Mouse (Mus musculus): ENCODE measurements around the gene Inpp4b.

Gene Inpp4b

DNA sequence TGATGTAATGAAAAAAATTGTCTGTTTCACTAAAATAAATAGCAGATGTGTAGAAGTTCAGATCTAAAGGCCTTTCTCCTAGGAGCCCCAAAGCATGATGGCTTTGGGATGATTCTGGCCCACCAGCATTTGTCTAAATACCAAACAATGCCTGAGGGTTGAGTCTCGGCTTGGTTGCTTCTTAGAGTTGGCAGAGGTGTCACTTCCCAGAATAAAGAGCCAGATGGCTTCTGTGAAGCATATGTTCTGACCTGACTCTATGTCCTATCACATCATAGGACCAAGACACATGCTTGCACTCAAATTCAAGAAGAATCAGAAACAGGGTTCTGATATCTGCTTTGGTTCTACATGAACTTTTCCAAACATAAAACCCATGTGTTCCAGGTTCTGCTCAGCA is 365.1 kb downstream of the Inpp4b start:
- DNase-seq (ENCODE audit: low spot score in 2 of 2) = no peak

DNA sequence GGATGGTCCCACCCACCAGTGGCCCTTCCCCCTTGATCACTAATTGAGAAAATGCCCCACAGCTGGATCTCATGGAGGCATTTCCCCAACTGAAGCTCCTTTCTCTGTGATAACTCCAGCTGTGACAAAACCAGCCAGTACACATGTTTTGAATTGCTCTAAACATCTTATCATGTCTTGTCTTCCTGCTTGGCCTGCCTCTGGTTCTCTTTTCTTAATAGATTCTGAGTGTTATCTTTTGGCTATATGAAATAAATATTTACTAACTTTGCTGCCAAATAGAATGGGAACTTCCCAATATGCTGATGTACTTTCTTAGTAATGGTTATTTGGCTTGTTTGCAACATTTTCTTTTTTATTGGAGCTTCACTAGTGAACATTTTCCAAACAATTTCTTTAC is 389.0 kb downstream of the Inpp4b start:
- no peak for DNase-seq (ENCODE audit: low spot score in 2 of 2)

DNA sequence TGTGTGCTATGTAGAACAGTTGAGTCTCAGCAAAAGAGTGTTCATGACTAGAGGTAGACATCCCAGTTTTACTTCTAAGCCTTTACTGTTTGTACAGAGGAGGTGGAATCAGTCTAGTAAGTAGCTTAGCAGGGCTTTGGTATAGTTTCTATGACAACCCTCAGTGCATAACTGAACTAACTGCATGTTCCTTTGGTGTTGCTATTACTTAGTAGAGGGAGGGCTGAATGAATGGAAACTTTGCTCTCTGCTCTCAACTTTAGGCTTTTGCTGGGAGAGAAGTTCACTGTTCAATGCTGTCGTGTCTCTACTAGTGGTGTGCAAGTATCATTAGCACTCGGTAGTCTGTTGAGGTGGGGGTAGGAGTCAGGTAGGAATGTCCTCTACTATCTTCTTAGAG is 393.3 kb downstream of the Inpp4b start:
- no peak for DNase-seq (ENCODE audit: low spot score in 2 of 2)

DNA sequence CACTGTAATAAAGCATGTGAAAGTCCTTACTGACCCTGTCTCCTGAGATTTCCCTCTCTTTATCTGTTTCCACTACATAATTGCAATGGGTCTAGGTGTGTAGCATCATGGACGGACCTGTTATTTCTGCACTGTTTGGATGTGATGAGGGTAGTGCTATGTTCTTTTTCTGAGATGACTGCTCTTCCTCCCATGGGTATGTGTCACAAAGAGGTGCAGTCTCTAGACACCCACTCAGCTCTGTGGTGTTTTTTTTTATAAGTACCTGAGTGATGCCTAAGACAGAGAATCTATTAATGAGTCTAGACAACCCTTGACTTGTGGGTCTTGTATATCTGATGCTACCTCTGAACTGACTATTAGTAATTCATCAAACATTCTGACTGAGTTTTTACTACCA is 393.7 kb downstream of the Inpp4b start:
- DNase-seq (ENCODE audit: low spot score in 2 of 2) = no peak

DNA sequence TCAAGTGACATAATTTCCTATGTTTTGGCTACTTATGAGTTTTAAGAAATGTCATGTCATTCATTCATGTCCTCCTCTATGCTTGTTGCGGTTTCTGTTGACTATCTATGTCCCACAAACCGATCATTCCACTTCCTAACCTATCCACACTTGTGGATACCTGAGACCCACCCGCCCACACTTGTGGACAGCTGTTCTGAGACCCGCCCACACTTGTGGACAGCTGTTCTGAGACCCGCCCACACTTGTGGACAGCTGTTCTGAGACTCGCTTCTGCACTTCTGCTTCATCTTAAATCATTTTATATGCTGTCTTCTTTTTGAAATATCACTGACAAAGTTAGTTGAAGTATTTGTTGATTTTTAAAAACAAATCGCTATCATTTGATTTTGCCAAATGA is 400.2 kb downstream of the Inpp4b start:
- no peak for DNase-seq (ENCODE audit: low spot score in 2 of 2)

DNA sequence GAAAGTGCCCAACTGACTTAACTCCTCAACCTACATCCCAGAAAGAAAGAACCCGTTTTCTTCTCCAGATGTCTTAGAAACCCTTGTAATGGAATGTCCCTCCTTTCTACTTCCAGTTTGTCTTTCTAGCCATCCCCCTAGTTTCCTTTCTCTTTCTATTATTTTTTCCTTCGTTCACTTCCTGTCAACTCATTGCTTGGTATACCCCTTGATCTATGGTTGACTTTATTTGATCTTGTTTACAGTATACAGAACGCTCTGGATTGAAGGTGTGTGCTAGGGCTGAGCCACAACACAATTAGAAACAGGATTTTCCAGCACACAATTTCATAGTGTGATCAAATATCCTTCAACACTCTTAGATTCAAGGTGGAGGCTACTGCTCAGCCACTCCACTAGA is 400.7 kb downstream of the Inpp4b start:
- DNase-seq (ENCODE audit: low spot score in 2 of 2) = no peak

DNA sequence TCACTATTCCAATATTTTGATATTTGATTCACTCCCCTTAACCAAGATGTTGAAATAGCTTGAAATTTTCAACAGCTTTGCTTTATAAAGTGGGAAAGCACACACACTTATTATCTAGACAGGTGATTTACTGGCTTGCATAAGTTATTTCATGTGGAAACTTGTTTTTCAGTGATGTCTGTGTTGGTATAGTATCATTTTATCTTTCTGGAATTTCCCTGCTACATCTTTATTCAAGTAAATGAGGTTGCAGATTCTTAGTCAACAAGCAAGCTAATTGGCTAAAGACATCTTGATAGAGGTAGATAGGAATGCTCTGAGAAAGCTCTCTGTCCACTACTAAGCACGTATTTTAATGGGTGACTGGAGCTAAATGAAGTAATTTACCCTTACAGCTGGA is 403.1 kb downstream of the Inpp4b start:
- DNase-seq (ENCODE audit: low spot score in 2 of 2) = no peak

DNA sequence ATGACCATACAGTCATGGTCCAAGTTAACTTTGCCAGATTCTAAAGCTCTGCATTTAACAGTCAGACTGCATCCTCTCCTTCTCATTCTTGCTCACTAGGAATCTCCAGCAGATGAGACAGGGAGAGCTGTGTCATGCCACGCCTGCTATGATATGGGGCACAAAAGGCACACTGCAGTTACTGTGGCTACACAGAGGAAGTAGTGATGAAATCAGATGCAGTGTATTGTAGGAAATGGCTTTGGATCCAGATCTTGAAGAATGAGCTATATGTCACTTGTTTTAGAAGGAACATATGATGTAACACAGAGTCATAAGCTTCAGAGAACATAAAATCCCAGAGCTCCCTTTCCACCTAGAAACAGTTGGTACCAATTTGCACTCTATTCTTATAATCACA is 408.8 kb downstream of the Inpp4b start:
- DNase-seq (ENCODE audit: low spot score in 2 of 2) = no peak

DNA sequence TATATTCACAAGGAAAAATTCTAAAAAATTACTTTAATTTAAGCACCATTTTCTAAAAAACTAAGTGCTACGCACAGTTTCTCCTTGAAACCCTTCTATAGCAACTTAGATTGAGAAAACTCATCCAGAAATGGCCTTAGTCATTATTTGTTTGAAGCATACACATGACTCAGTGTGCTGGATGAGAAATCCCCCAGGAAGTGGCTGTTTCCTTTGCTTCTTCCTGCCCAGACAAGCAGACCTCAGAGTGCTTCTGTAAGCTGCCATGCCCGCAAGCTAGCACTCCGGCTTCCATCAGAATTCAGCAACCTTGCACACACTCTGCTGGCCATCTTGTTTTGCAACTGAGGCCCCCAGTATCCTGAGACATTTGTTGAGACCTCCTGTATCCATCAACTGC is 414.3 kb downstream of the Inpp4b start:
- DNase-seq (ENCODE audit: low spot score in 2 of 2) = no peak

DNA sequence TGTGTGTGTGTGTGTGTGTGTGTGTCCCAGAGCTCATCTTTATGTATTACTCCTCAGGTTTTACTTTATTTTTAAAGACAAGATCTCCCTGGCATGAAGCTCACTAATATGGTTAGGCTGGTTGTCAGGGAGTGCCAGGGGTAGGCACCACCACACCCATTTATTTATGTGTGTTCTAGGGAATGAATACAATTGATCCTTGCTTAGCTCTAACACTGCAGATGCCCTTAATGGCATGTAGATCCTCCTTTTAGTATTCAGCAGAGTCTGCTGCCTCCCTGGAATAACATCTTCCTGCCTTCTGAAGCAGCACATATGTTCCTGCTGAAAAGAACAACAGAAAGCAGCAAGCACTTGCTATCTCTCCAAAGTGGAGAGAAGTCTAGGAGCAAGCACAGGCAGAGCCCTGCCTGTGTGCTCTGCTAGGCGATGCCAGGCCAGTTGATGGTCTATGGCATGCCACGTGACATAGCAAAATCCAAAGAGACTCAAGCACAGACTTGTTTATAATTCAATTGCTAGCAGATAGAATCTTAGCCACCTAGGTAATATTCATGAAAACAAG is 415.3 kb downstream of the Inpp4b start:
- no peak for DNase-seq (ENCODE audit: low spot score in 2 of 2)

DNA sequence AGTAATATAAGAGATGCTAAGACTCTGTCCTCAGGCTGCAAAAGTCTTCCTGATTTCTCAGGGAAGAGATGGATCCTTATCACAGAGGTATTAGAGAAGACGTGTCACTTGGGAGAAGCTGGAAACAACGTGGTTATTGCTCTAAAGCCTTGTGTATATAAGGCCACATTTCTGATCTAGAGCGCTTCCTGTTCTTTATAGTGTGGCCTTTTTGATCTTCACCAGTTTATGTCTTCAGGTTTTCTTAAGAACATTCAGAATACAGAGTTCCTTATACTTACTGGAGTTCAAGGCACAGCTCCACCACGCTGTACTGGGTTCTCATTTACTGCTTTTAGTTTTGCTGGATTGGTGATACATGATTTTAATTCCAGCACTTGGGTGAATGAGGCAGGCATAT is 419.1 kb downstream of the Inpp4b start:
- DNase-seq (ENCODE audit: low spot score in 2 of 2) = no peak

DNA sequence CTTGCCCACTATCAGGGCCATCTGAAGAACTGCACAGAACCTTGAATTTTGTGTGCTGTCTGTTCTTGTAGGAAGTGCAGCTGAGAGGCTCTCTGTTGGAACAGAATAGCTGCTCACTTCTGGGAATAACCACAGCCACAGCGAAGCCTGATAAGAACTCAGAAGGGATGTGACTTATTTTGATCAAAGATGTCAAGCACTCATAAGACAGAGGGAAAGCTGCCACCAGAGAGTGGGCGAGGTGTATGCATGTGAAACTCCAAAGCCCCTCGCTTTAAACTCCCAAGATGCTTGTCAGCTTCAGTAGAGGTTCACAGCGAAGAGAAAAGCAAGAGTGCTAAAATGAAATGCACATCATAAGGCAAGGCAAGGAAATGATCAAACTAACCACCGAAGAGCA is 423.7 kb downstream of the Inpp4b start:
- DNase-seq (ENCODE audit: low spot score in 2 of 2) = no peak

DNA sequence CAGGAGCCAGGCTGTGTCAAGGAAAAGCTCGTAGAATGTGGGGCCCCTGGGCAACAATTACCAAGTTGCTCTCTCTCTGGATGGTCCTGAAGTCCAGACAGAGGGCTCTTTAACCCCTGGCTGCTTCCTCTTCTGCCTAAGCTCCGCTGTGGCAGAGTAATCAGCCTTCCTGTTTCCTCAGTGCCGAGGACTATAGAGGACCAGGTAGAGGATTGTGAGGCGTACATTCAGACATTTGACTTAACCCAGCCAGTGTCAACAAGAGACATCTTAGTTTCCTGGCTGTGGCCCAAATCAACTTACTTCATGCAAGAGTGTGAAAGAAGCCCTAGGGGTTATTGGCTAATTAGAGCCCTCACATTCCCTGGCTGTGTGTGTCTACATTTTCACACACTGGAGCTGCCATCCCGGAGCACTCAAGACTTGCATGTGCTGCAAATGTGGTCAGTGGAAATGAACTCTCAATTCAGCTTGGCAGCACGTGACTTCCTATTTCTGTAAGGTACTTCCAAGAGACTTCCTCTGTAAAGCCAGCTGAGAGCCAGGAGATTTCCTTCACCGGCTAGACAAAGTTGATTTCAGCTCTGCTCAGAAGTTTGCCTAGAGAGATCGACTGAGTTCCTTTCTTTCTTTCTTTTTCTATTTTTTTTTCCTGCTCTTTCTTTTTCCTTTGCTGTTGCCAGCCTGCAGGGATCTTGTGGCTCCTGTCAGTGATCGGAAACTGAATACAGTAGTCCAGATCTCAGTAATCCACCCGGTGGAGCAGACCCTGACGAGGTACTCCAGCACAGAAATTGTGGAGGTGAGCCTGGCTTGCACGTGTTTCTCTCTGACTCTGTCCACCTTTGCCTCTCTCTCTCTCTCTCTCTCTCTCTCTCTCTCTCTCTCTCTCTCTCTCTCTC is 425.3 kb downstream of the Inpp4b start:
- DNase-seq (ENCODE audit: low spot score in 2 of 2) = no peak

DNA sequence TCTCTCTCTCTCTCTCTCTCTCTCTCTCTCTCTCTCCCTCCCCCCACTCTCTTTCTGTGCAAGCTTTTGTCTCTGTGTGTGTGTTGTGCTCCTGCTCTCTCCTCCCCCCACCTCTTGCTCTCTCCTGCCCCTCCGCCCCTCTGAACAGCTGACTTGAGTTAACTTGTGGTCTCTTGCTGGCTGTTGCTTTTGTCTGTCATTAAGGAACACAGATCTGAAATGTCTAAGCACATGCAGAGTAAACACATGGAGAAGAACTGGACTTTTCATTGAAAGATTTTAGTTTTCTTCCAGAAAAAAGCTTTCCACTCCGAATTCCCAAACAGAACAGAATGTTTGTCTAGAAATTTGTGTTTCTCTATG is 425.9 kb downstream of the Inpp4b start:
- DNase-seq (ENCODE audit: low spot score in 2 of 2) = no peak

DNA sequence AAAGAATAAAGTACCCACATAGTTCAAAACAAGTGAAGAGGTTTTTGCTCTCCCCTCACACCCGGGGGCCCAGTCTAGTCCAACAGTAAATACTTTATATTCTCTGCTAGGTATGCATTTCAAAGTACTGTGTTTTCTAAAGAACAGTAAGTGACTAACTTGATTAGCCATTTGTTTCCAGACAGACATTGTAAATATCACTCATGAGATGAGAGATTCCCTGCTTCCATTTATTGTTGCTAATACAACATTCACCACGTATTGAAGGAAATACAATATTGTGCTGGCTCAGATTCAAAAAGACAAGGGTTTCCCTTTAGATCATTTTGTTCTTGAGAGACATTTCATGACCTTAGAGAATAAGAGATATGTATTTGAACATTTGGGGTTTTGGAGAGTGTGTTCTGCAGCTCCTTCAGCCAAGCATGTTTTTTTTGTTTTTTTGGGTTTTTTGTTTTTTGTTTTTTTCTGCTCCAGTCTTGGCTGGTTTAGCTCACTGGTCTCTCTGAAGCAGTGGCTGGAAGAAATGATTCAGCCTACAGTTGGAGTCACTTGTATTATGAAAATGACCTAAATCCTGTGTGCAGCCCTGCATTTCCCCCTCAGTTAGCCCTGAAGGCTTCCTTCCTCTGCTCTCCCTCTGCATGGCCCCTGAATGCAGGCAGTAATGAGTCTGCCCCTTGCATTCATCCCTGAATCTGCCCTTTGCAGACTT is 426.5 kb downstream of the Inpp4b start:
- no peak for DNase-seq (ENCODE audit: low spot score in 2 of 2)

DNA sequence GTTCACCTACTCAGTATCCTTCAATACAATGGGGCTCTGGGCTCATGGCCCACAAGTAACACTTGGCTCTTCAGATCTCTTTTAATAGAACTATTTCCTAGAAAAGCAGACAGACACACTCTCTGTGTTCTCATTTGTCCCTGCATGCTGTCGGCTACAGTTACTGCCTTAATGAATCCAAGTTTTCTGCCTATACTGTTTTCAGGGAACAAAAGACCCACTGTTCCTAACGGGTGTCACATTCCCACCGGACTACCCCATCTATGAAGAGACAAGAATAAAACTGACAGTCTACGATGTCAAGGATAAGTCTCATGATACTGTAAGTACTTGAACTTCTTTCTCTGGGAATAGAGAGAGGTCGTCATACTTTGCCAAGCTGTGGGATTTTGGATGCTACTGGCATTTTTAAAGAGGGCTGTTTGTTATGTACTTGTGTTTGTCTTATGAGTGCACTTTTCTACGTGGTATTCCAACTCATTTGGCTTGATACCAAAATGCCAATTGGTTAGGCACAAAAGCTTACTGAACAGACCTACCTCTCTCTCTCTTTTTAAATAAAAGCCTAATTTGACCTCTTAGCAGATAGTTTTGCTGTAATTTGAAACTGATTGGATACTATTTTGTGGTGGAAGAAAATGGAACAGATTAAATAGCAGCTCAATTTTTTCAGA is 428.4 kb downstream of the Inpp4b start:
- DNase-seq (ENCODE audit: low spot score in 2 of 2) = no peak

DNA sequence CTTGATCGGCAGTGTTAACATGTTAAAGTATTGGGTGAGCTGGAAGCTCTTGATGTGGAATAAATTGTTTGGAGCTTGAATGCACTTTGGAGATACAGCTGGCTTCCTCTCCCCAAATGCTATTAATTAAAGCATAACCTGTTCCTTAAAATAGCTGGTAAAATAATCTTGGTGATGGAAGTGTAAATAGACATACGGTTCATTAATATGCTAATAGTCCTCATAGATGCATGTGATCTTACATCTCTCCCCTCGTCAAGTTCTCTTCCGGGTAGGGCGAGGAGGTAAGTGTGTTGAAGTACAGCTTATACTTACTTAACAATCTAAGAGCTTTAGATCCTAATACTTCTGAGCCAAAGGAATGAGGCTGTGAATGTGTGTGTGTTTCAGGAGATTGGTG is 430.5 kb downstream of the Inpp4b start:
- DNase-seq (ENCODE audit: low spot score in 2 of 2) = no peak

DNA sequence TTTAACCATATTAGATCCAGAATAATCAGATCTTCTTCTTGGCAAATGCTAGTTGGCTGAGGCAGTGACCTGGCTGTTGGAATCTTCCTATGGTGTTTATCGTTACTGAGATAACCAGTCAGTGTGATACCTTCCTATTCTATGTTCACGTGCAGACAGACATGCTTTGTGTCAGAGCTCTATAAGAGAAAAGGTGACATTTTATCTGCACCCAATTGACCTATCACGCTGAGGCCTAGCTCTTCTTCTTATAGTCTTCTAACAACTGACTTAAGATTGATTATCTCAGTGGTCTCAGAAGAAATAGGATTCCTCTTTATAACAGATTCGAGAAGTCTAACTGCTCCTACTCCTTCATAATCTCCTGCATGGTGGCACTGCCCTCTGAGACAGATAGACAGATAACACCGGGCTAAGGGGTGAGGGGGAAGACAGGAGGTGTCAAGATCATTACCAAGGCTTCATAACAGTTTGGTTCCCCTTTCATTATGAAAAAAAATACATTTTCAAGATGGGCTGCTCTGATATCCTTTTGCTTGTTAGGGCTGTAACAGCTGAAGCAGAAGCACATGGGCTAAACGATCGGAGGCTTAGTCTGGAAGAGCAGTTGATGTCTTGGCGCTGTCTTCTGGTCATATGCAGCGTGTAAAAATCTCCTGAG is 431.1 kb downstream of the Inpp4b start:
- no peak for DNase-seq (ENCODE audit: low spot score in 2 of 2)

DNA sequence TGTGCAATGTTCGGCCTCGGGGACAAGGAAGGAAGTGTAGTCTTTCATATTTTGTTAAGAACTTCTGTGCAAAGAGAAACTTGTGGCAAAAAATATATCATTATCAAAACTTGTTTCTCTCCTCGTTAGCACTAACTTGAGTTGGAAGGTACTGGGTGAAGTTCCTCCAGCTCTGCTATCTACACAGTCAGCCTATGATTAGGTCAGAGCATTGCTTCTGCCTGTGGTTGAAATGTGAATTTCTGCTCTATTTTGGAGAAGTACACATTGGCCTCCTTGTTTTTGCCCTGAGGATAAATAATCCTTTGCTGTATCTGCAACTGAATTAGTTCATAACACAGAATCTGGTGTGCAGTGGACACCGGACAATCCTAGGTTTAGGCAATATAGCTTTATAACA is 431.7 kb downstream of the Inpp4b start:
- no peak for DNase-seq (ENCODE audit: low spot score in 2 of 2)

DNA sequence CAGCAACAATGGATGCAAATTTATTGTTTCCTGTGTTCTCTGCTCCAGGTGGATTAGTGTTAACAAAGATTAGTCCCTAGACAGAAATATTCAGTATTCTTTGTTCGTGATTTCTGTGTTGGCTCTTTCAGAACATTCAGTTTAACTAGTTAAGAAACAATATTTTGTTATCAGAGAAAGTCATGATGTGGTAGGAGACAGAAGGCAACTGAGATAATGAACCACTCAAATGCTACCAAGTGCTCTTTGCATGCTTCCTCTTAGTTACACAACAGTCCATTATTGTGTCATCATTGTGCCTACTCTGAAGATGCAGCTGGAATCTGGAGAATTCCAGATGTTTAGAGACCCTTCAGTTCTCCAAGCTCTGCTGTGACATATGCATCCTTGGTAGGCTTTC is 432.1 kb downstream of the Inpp4b start:
- no peak for DNase-seq (ENCODE audit: low spot score in 2 of 2)

DNA sequence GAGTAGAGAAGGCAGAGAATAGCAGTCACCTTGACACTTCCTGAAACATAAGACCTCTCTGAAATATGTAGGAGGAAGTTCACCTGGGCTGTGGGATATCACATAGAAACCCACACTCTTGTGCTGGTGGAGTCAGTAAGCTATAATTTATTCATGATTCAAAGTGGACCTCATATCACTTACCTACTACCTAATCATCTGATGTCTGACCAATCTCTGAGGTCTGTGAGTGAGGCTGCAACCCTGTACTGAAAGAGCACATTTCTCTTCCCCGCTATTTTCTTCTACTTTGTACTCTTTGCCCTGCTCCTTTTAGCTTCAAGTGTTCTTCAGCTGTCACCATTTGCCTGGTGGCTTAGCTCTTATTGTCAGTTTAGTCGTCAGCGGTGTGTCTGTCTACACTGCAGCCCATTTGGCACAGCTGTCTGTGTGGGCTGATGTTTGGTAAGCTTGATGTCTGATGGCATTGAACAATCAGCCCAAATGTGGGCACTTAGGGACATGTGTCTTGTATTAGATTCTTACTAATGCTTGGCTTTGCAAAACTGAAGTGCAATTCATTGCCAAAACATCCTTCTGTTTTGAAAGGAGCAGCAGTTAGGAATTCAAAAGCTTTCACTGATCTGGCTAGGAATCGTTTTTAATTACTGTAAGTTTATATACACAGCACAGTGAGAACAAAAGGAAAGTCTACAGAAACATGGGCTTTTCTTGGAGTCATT is 434.3 kb downstream of the Inpp4b start:
- no peak for DNase-seq (ENCODE audit: low spot score in 2 of 2)

Measured in right cerebral cortex, postnatal 36 days (tissue).